Mouse (Mus musculus) right cerebral cortex, adult 2 months (tissue): ENCODE measurements around the gene Gm45713.
"Not testable (repeated sequence)": the region's sequence is repeated elsewhere in the genome, so short reads cannot be mapped to it uniquely, and the experiment has no call there.

Experiments
- DNase-seq, 2 experiments: peaks; one replicate each; pipeline ENCODE4 v3.0.0; 2021 to 2022; ENCODE audit warnings: low spot score in 2 of 2

Gm45713 gene

GRCm38 (mm10) chr7:45124224-45125143 lies 11.5 kb downstream of the Gm45713 start, which contains the start of gene Rps11:
TSS of gene Rps11 (minus strand) at chr7:45124439.
- DNase-seq = peak; percentile 98 to 99

- no peak for DNase-seq
Measured at GRCm38 (mm10) chr7:45123186-45123570, 12.9 kb downstream of the Gm45713 start.

GRCm38 (mm10) chr7:45122561-45123185 lies 13.4 kb downstream of the Gm45713 start:
- DNase-seq = no peak

- DNase-seq = no peak
Measured at GRCm38 (mm10) chr7:45121966-45122365, 14.1 kb downstream of the Gm45713 start.

GRCm38 (mm10) chr7:45121404-45121803 lies 14.6 kb downstream of the Gm45713 start:
- DNase-seq = no peak

- no peak for DNase-seq
Measured at GRCm38 (mm10) chr7:45119780-45120709, 16.0 kb downstream of the Gm45713 start.

GRCm38 (mm10) chr7:45118336-45118735 lies 17.7 kb downstream of the Gm45713 start:
- no peak for DNase-seq

GRCm38 (mm10) chr7:45117566-45117965 lies 18.5 kb downstream of the Gm45713 start:
- DNase-seq = no peak

GRCm38 (mm10) chr7:45113476-45113875 lies 22.6 kb downstream of the Gm45713 start:
- no peak for DNase-seq

- DNase-seq = no peak
Measured at GRCm38 (mm10) chr7:45112529-45112928, 23.5 kb downstream of the Gm45713 start.

- DNase-seq = no peak
Measured at GRCm38 (mm10) chr7:45111940-45112339, 24.1 kb downstream of the Gm45713 start.

- DNase-seq = not testable (repeated sequence)
Measured at GRCm38 (mm10) chr7:45110089-45110488, 25.9 kb downstream of the Gm45713 start.

GRCm38 (mm10) chr7:45107052-45107645 lies 28.9 kb downstream of the Gm45713 start:
- DNase-seq = no peak

GRCm38 (mm10) chr7:45106441-45106840 lies 29.6 kb downstream of the Gm45713 start:
- DNase-seq = no peak

GRCm38 (mm10) chr7:45105491-45105890 lies 30.5 kb downstream of the Gm45713 start:
- DNase-seq = no peak

GRCm38 (mm10) chr7:45104941-45105340 lies 31.1 kb downstream of the Gm45713 start:
- DNase-seq = no peak

- peak in 1 of 2 experiments; percentile 45 for DNase-seq
Measured at GRCm38 (mm10) chr7:45103652-45104180, 32.3 kb downstream of the Gm45713 start, which contains the start of gene Fcgrt. TSS of gene Fcgrt (minus strand) at chr7:45103851.

GRCm38 (mm10) chr7:45102940-45103585 lies 33.0 kb downstream of the Gm45713 start:
- no peak for DNase-seq

GRCm38 (mm10) chr7:45102441-45102840 lies 33.6 kb downstream of the Gm45713 start:
- no peak for DNase-seq

- no peak for DNase-seq
Measured at GRCm38 (mm10) chr7:45100046-45100445, 36.0 kb downstream of the Gm45713 start.
